Mouse (Mus musculus) thymus, postnatal 36 days (tissue): ENCODE results near the gene Fbp2.
"Not testable (repeated sequence)": the region's sequence is repeated elsewhere in the genome, so short reads cannot be mapped to it uniquely, and the experiment has no call there.

ENCODE experiments used
- DNase-seq, 2 experiments: peaks; one replicate each; pipeline ENCODE4 v3.0.0; 2022; ENCODE audit warnings: mixed read lengths in 2 of 2

Gene Fbp2

DNA sequence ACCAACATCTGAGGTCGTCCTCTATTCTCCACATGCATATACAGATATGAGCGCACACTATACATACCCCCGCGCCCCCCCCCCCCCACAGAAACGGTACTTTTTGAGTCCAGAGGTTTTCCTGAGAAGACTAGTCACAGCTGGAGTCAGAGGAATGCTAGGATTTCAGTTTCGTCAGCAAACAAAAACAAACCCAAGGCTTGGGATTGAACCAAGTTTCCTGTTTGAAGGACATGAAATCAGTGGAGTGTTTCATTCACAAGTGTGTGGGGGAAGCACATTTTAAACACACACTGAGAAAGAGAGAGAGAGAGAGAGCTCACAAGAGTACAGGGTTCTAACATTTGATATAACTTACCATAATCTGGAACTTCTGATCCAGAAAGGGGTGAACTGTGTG, 5.5 kb upstream of the Fbp2 start:
- no peak for DNase-seq

DNA sequence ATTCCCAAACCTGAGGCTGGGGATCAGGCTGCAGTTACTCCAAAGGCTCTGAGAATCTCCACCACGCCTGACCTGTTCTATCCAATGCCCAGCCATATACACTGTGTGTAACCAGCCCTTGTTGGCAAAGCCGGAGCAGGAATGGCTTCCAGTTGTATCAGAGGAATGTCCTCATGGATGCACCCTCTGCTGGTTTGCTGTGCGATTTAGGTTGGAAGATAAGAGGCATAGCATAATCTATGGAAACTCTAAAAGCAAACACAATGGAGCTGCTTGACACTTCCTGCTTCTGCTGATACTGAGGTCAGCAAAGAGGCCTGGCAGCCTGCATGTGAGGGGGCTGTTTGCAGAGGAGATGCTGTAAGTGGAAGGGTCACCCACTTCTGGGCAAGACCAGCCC, 4.7 kb upstream of the Fbp2 start:
- DNase-seq, result no peak

DNA sequence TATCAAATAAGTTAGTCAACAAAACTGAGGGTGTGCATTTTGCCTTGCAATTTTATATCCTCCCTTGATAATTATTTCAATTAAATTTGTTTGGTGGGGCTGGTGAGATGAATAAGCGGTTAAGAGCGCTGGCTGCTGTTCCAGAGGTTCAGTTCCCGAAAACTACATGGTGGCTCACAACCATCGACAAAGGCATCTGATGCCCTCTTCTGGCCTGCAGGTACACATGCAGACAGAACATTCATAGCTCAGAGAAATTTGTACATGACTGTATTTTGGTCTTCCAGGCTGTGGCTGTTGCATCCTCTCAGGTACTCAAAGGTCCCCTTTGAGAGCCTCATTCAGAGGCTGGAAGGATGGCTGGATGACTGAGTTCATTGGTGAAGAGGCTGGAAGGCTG, 1.8 kb upstream of the Fbp2 start:
- DNase-seq, result no peak

DNA sequence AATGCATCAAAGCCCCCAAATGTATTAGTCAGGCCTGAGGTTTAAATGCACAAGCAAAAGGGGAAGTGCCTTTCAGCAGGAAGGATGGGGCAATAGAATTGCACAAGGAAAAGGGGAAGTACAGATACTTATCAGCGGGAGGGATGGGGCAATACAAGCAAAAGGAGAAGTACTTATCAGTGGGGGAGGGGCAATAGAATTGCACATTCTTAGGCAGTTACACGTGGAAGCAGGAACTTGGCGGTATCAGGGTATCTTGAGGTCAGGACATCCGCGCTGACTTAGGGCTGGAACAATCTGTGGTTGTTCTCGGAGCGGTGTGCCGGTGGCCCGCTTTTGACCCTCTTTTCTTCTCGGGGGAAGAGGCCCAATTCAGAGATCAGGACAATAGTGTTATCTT, 1.0 kb upstream of the Fbp2 start:
- DNase-seq, result not testable (repeated sequence)

DNA sequence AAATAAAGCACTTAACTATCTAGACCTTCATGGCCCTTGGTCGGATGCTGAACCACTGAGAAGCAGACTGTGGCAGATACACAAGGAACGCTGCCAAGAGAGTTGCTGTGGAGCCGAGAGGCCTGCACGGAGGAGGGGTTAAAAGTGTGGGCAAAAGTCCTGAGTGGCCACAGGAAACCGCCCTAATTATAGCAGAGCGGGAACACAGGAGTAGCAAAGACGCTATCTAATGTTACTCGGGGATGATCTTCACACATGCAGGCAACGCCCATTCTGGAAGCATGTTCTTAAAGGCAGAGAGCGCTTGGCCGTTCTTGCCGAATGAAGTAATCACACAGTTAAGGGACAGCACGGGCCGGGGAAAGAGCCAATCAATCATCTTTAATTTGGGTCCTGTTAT, 1.4 kb downstream of the Fbp2 start:
- no peak for DNase-seq

DNA sequence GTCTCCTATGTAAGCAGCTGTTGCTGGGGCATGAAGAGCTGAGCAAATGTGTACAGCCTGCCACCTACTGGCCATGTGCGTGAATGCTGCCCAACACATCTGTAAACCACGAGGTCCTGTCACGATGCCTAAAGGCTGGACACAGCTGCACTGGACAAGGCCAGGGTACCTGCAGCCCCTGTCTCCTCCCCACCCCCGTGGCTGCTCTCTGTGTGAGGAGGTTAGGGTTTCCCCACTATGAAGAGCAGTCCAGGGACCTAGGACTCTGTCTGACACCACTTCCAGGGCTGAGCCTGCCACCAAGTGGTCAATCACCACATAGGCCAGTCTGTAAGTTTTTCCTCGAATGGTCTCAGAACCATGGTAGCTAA, 1.9 kb downstream of the Fbp2 start:
- DNase-seq, result peak; percentile 68 to 73

DNA sequence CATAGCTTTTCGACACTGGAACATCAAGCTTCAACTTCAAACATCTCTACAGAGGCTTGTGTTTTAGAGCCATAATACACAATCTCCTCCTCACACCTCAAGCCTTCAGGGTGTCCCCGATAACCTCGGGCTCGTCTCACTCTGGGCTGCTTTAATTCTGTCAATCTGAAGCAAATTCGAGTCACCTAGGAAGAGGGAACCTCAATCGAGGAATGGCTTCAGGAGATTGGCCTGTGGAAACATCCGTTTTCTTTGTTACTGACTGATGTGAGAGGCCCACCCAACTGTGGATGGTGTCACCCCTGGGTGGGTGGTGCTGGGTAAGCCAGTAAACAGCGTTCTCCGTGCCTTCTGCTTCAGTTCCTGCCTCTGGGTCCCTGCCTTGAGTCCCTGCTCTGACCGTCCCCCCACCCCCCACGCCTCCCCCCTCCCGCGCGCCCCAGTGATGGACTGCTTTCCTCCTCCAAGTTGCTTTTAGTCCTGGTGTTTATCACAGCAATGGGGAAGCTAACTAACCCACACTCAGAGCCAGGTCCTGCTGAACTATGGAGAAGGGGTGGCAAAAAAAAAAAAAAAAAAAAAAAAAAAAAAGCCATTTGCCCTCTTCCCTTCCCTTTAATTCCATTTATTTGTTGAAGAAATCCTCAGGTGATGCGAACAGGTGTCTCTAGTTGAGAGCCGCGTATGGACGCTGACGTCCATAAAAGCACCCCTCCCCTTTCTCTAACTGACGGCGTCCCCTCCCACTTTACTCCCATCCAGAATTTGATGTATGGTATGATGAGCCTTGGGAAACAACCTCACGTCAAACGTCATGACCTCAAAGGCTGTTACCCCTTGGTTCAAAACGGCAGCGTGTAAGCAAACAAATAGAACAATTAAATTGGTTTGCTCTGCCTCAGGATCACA, 2.6 kb downstream of the Fbp2 start:
- no peak for DNase-seq

DNA sequence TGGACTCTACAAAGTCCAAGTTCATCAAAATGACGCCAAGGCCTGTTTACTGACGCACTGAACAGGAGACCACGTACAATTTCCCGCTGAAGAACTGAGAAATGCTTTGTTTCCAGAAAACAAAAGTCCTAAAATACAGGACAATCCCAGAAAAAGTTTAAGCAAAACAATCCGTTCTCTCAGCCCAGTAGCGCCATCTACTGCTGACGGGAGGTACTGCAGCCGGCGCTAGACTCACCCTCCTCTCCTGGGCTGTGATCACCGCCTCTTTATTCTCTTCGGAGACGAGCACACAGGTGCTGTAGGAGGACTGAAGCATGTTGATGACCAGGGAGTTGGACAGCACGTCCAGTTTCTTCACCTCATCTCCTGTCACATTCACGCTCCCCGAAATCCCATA, 3.6 kb downstream of the Fbp2 start:
- peak; percentile 55 to 68 for DNase-seq

DNA sequence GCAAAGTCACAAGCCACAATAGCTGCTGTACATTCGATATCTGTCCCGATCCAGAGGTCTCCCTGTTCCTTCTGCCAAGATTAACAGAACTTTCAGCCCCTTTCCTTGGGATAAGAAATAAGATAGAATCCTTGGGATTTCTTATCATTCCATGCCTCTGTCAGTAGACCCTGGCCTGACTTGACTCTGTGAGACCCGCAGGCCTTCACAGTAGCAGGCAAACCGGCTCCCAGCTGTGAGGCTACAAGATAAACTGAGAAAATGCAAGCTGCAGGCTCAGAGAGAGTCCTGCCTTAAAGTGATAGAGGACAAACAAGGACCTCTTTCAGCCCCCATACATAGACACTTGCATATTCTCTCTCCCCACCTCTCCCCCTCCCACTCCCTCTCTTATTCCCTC, 24.9 kb downstream of the Fbp2 start:
- no peak for DNase-seq

DNA sequence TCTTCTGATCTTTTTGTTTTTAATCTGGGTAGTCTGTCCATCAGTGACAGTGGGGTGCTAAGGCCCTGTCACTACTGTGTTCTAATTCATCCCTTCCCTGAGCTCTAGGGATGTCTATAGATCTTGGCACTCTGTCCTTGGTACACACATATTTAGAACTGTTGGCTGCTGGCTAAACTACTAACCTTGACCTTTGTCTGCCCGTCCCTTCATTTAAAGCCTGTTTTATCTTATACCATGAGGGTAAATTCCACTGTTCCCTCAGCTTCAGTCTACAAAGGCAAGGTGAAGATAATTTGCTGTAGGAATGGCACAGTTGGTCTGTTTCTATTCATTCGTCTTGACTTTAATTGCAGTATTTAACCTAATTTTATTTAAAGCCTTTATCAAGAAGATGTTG, 26.0 kb downstream of the Fbp2 start:
- no peak for DNase-seq

DNA sequence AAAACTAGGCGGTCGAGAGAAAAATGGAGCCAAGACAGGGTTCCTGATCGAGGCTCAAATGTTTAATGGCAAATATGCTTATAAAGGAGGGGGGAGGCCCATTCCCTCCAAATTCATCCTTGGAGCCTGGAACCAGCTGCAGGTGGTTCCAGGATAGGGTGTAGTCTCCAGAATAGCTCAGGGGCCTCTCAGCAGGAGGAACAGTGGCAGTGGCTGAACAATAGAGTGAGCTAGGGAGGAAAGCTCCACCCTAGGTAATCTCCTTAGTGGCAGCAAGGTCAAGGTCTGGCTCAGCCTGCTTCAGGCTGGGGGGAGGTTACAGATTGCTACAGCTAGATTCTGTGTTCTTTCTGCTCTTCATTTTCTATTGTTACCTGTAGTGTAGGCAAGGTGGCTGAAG, 42.5 kb downstream of the Fbp2 start:
- not testable (repeated sequence) for DNase-seq

DNA sequence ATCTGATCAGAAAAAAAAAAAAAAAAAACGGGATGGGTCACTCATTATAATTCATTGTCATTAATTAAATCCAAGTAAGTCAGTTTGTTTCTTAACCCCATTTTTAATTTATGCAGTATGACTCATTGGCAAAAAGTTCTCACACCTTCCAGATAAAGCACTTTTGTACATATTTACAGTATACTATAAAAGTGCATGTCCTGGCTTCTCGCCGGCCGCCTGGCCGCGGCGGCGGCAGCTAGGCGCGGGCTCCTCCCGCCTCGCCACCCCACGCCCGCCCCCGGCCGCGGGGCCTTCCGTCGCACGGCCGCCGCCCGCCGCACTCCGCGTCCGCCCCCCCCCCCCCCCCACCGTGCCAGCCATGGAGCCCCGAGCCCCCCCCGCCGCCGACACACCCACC, 45.5 kb downstream of the Fbp2 start:
- no peak for DNase-seq

DNA sequence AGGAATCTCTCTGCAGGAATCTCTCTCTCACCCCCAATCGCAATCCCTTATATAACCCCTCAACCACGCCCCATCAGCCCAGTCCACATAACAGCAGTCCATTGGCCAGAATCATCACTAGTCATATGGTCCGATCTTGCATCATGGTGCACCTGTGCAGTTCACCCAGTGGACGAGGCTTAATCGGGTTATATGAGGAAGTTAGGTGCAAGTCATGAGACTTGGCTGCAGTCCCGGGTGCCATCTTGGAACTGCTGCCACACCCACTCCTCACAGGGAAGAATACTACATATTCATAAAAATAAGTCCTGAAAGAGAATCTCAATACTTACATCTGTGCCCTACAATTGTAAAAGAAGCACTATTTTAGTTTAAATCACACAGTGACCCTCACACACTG, 50.2 kb downstream of the Fbp2 start:
- not testable (repeated sequence) for DNase-seq
